Mouse (Mus musculus) ovary, postnatal 36 days (tissue): Measurements from ENCODE around the gene Bcl2.

ENCODE experiments used
- DNase-seq: peaks from one replicate; pipeline ENCODE4 v3.0.0; 2022; ENCODE audit warnings: low spot score, mixed read lengths

Gene Bcl2

DNA sequence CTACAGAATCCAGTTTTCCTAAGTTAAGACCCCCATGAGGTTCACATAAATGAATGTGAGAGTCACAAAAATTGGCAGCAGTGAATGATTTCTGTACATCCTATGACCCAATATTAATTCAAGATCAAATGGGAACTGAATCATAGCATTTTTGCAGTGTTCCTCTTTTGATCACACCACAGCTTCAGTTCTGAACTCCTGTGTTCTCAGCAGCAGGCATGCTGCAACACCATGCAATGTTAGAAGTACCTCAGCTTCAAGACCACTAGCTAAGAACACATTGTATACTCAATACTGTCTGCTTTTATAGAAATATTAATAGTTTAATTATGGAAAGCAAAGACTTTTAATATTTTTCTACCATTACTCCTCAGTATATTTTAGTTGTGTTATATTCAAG, 85.8 kb downstream of the Bcl2 start:
- DNase-seq, result no peak

DNA sequence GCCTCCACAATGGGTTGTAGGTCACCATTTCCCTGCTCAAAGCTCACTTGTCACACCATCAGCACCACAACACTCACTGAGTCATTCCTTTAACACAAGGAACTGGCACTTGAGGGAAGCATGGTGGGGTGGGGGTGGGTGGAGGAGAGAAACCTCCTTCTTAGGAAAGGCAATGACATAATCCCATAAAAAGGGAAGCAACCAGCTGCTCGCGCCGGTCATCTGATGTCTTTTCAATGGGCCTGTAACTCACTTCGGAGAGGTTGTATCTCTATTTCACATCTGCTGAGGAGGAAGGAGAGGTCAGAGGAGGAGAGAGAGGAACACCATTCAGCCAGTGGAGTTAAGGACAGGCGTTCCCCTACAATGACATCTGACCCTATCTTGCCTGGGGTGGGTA, 86.8 kb downstream of the Bcl2 start:
- no peak for DNase-seq

DNA sequence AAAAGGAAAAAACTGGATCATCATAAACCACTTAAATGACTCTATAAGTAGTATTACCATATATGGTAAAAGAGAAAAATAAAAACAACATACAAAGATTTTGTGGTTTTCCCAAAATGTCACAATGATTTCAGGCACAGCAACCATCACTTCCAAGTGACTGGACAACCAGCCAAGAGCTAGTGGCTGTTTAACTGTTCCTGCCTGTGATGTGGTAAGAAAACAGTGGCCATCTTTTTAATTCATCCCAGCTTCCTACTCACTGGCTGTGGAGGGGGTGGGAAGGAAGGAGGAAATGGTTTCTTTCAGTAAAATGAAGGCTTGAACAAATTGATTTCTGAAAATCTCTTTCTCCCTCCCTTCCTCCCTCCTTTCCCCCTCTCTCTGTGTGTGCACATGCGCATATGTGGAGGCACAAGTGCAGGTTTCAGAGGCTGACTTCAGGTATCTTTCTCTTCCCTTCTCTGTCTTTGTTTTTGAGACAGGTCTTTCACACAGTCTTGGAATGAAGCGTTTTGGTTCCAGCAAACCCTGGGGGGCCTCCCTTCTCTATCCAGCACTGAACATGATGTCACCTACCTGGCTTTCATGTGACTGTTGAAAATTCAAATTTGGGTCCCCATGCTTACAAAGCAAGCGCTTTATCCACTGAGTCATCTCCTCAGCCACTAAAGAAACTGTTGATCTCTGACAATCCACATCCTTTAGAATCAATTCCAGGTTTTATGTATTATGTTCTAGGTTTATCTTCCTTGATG, 93.7 kb downstream of the Bcl2 start:
- no peak for DNase-seq

DNA sequence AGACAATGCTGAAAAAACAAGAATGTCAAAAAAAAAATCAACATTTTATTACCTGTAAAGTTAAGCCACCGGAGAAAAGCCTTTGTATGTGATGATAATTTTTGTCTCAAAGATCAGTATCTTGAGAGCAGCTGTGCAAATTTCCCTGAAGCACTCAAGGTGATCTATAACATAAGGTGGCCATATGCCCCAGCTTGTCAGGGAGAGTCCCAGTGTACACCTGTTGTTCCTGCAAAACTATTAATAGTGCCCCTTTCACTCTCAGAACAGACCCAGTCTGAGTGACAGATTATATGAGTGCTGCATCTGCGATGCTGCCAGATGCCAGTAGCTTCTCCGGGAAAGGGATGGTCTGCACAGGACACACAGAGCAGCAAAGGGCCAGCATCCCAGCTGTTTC, 95.3 kb downstream of the Bcl2 start:
- DNase-seq, result no peak

DNA sequence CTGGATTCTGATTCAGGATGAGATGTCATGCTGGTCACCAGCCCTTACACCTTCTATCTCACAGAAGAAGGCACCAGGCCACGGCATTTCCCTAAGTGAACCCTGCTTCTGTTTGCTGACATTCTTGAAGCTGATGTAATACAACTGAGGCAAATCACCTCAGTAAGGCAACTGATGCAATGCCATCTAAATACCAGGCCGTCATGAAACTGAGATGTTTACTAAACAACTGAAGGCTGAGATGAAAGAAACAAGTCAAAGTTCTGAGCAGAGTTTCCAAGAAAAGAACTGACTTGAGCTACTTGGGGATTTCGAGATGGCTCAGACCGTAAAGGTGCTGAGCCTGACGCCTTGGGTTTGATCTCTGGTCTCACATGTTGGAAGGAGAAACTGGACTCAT, 97.1 kb downstream of the Bcl2 start:
- DNase-seq, result no peak

DNA sequence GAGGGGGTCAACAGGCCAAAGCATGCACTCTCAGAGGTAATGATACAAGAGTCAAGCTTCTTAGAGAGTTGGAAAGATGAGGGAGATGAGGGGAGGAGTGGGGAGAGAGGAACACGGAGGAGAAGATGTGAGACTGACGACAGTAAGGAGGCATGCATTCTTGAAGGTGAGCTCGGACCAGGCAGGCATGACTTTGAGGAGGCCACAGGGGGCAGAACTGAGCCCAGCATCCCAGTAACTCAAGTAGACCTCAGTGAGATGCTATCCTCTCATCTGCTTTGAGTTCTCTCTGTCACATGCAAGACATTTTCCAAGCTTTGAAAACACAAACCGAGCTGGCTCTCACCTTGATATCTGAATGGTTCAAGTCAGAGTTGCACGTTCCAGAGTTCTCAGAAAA, 100.7 kb downstream of the Bcl2 start:
- DNase-seq, result no peak

DNA sequence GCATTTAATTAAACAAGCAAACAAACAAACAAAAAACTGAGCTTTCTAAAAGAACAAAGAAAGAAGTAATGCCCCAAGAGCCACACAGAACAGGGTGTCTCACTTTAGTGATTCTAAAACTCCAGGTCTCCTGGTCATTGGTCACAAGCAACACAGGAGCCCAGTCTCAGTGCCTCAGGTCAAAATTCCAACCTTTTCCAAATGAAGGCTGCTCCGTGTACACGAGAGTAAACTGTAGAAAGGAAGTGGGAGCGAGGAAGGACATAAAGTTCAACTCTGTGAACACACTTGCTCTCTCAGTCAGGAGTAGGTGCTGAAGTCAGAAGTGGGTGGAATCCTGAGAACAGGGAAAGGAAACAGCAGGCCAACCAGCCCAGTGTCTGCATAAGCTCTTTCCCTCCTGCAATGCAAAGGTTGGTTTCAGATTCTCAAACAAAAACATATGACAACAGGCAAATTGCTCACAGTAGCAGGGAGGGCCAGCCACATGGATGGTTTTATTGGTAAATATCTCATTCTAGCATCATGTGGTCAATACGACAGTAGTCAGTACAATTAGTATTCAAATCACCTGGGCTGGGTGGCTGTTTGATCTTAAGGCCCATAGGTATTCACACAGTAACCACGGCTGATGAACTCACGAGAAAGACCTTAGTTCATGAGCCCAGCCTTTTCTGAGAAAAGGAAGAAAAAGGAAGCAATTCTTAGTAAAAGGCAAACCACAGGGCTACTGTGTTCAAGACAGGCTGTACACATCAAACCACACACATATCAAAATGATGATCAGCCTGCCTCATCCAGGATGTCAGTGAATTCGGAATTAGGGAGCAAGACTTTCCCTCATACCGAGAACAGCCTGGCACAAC, 101.7 kb downstream of the Bcl2 start:
- no peak for DNase-seq

DNA sequence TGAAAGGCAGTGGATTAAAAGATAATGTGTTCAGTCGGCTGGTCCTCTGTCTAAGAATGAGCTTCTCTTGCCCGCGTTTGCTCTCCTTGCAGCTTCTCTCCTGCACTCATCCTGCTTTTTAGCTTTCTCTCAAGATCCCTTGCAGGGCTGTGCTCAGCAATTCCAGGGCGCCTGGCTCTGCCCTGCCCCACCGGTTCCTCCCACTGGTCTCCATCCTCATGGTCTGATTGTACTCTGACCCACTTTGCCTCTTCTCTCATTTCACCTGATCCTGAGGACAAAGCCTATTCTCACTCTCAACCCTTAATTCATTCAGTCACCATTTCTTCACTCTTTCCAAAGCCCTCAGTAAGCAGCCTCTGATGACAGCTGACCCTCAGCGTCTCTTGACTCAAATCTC, 102.8 kb downstream of the Bcl2 start:
- no peak for DNase-seq

DNA sequence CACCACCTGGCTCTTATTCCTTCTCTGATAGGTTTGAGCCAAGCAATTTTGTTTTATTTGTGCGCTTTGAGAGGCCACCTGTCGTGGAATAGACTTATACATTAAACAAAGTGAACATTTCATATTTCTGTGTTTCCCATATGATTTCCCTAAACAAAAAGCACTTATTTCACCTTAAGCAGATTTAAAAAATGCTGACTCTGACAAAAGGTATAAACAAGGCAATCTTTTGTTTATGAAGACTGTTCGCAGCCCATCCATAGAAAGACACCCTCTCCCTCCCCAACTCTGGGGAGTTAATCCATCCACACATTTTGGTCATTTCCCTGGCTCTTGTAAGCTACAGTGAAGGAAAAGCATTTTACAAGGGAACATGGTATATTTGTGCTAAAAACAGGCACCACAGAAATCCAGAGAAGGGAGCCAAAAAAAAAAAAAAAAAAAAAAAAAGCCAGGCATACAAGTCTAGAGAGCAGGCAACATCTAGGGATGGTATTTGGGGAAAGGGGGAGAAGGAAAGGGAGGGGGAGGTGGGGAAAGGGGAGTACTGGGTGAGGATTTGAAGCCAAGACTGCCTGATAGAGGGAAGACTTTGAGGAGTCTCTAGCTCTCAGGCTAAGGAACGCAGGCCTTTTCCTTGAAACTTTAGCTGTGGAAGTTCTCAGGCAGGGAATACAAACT, 105.8 kb downstream of the Bcl2 start:
- DNase-seq, result no peak

DNA sequence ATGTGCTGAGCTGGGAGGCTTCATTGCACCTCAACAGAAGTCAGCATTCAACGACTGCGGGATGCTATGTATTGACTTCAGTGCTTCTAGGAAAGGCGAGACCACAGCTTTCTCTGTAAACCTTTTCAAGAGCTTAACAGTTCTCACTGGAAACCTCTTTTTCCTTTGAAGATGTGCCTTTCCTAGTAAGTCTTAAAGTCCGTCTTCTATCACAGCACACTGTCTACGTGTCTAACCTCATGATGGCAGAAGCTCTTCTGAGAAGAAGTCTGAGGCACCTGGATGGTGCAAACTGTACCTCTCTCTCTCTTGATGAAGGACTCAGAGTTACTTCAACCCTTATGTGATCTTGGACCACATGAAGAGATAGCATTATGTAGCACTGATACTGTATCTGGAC, 107.1 kb downstream of the Bcl2 start:
- no peak for DNase-seq

DNA sequence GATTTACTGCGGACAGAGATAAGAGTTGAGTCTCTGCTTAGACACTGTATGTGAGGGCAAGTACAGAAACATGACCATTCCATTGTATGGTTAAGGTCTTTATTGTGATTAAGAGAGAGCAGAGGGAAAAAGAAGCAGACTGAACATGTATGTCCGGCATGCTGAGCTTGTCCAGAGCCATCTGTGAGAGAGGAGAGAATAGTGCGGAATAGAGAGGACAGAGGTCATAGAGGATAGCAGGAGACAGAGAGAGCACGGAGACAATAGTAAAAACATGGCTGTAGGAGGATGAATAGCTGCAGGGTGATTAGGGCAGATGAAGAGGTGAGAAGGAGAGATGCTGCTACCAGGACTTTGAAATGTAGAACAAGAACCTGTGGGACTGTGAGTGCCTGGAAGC, 110.7 kb downstream of the Bcl2 start:
- DNase-seq, result no peak

DNA sequence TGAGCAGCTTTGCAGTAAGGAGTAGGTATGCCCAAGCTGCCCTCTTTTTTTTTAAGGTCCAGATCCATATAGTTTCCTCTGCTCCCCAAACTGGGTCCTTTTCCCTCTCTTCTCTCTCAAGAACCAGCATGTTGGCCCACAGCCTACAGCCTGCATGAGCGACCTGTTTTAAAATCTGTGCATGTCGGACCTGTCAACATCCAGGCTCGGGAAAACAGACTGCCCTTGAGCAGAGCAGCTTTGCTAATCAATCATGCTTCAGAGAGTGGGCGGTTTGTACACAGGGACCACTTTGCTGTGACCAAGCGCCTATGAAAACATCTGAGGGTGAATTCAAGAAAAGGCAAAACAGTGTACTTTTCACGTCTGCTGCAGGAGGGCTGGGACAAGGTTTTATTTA, 111.1 kb downstream of the Bcl2 start:
- DNase-seq, result peak; percentile 33

DNA sequence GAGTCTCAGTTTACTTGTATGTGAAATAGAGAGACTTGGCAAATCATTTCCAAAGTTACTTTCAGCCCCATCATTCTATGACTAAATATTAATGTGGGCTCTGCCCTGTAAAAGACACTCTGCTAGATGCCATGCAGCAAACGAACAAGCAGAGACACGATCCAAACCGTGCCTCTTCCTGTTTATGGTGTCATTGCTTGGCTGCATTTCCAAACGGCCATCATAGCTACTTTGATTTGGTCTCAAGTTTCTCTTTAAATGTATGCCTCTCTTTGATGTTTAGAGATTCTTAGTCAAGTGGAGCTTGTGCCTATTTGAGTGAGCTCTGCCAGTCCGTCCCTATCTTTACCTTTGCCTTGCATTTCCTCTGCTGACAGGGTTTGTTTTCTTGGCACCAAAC, 111.5 kb downstream of the Bcl2 start:
- DNase-seq, result no peak

DNA sequence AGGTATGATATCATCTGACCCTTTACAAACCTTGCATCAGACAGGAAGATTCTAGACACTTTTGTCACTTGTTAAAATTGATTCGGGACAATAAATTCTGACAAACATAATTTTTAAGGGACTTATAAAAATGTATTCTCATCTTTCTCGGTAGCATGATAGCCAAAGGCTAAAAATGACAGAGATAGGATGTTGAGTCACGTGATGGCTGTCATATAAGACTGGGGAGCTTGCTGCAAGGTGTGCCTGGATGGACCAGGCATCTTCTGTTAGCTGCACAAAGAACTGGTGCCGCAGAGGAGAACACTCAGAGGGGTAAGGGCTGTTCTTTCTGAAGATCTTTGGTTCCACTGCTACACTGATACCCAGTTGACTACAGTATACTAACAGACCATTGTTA, 112.8 kb downstream of the Bcl2 start:
- DNase-seq, result no peak

DNA sequence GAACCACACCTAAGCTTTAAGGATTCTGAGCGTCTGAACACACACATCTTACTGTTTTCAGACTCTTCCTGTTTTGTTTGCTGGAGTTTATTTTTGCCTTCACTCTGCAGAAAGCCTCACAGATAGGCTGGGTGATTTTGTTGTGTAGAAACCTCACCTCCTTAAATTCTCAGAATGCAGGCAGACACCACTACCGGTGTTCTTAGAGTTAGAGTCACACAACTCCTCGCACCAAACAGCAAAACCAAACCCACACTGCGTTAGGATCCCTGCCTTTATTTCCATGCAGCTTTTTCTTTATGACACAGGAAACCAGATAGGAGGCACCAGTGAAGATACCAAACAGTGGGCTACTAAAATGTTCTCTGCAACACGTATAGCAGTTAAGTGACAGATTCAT, 113.2 kb downstream of the Bcl2 start:
- DNase-seq, result no peak

DNA sequence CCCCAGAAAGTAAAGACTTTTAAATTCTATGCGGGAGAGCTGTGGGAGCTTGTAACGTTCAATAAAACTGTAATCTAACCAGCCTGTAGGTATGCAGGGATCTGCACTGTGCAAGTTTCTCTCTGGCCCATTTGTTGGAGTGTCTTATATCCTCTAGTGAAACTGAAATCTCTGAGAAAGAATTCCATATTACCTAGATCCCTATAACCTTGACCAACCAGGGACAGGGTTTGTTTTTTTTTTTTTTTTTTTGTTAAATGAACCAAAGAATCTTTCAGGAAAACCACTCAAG, 115.8 kb downstream of the Bcl2 start:
- no peak for DNase-seq

DNA sequence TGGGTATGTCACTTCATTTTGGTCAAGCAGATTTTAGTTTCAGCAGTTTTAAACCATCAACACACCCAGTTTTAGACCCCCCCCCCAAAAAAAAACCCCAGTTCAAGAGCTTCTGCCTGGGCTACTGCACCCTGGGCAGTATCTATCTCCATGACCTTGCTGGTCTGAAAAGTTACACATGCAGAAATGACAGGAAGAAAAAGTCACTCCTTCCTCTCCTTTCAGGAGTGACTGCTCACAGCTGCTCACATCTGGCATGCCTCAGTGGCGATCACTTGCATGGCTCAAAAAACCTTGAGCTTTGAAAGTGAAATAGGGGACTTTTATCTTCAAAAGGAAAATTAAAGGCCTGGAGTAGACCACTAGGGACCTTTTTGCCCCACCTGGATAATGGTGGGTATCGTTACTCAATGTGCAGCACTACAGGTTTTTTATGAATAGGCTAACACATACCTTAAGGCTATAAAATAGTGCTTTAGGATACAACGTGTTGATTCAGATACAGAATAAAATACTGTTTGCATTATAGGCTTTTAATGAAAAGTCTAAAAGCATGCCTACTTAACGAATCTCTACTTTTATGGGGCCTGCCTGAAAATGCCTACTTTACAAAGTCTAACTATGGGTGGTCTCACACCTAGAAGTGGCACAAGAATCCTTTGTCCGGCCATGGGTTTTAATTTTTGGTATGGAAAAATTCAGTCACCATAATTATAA, 116.3 kb downstream of the Bcl2 start:
- no peak for DNase-seq

DNA sequence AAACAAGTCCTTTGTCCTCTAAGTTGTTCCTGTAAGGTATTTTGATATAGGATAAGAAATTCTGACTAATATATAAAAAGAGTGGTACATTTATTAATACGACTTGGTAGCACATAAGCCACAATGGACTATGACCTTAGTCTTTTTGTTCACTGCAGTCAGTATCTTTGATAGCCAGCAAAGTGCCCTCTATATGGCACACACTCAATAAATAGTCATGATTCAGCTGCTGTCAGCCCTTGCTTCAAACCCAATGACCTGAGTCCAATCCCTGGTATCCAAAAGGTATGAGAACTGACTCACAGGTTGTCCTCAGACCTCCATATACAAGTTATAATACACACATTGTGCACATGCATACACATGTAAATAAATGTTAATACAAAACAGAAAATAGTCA, 117.7 kb downstream of the Bcl2 start:
- DNase-seq, result no peak

DNA sequence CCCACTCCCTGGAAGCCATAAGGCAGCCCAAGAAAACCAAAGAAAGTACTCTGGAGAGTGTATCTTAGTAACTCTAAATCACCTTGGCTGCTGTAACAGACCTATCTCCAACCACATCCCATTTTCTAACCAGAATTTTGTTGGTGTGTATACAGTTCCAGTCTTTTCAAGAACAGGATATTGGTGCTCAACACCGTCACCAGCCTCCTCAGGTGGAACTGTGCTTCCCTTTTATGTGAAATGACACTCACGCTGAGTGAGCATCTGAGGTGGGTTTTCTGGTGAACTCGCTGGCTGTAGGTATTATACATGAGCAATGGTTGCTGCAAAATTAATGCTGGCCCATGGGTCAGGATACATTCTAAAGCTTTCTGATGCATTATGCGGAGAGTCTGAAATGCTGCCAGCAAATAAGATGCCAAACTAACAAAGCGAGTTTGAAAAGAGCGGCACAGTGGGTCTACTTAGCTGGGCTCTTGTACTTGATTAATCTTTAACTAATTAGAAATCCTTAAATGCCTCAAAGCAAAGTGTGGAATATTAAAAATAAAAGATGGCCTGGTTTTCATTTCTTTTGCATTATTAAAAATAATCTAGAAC, 118.7 kb downstream of the Bcl2 start:
- no peak for DNase-seq

DNA sequence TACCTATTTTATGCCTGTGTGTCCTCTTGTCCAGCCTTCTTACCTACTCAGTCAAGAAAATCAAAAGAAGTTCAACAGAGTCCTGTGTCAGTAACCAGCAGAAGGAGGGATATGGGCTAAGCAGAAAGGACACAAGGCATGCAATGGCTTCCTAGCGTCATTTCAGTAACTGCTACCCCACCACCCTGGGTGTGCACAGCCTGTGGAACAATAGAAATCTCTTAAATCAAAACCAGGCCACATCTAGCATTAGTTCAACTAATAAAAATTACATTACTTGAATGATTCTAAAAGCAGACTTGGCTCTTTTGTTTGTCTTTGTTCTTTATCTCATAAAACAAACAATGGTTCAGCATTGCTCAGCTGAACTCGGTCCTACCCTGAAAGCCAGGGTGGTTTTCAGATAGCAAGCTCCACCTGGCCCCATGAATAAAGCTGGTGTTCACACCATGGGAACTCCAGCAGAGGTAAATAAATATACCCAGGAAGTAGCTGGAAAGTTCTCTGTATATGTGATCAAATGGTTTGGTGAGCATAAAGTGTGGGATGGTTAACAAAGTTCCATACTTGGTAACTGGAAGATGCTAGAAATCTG, 122.8 kb downstream of the Bcl2 start:
- no peak for DNase-seq

DNA sequence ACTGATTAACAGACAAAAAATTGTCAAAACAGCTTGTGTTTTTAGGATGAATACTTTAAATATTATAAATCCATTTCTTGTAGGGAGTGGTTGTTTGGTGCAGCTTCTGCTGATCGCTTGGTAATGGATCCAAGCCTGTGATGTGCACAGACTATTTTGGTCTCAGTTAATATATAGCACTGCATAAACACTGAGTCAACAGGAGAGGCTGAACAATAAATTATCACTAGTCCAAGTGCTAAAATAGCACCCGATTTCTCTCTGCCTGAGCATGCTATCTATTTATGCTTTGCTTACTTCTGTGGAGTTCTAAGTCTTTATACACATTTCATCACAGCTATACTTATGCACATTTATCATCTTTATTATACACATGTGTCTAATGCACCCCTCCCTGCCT, 124.9 kb downstream of the Bcl2 start:
- DNase-seq, result no peak
